Mouse (Mus musculus) lung, postnatal 36 days (tissue): ENCODE measurements at regions not wholly inside any gene's neighbourhood (a gene's known extent, or its start where the extent isn't known, plus 50 kb on each side); places are given as distances from the start of the nearest gene placed in this dataset.

ENCODE experiments used
- DNase-seq: peaks from one replicate; pipeline ENCODE4 v3.0.0; 2022; ENCODE audit warnings: mixed read lengths

DNA sequence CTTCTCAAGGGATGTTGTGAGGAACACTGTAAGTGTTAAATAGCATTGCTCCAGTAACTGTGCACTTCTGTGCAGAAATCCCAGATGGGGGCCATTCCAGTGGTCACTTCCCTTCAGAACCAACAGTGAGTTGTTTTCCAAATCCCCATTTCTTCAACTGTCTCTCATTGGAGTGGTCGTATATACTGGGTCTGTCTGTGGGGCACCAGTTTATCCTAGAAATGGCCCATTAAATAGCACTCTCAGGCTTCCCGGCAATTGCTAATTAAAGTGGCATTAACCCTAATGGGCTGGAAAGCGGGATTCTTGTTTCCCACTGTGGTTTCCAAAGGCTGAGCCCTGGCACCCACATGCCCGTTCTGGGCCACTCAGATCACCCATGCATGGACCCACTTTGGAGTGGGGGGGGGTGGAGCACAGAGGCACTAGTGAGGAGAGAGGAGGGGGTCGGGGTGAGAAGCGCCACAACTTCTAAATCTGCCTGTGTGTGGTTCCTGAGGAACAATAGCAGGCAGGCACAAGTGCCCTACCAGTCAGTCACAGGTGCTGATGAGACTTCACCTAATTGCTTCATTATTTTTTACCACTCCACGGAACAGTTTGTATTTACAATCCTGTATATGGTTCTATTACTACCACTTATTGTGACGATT lies 78.1 kb downstream of the Fam204a start:
- no peak for DNase-seq

DNA sequence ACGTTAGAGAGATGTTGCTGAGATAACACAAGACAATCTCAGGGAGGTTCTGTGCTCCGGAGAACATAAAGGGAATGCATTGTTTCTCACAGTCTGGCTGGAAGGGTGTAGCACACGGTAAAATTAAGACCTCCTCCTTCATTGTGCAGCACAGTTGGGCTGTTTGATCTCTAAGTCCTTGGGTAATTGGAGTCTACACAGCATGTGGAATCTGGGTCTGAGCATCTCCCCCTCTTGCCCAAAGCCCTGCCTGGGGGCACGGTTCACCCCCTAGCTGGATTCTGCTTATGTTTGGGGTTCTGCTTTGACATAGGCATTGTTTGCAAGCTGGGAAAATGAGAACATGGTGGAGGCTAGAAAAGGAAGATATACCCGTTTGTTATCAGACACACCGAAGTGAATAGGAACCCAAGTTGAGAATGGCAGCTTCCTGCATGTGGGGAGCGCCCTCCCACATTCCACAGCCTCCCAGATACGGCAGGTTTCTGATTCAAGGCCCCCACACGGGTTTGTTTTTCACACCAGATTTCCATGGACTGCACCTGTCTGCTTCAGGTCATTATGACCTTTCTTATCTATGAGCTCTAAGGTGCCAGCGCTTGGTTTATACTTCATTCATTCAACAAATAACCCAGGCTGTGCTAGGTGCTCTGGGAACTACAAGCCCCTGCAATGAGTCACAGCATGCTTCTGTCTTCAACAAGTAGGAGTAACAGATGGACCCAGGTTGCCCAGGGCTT lies 79.9 kb downstream of the Fam204a start:
- no peak for DNase-seq

DNA sequence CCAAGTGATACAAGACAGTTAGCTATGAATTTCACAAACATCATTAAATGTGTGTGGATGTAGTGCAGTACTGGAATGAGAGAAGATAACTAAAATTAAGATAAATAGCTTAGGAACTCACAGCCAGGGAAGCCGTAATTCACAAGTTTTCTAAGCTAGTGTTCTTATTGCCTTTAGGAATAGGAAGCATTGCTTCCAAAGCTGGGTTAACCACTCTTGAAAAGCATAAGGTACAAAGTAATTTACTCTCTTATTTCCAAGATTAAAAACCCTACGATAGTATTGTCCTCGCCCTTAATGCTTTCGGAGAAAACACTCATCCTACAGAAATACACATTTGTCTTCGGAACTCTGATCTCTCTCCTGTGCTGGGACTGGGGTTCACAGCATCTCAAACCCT lies 81.3 kb downstream of the Fam204a start:
- no peak for DNase-seq

DNA sequence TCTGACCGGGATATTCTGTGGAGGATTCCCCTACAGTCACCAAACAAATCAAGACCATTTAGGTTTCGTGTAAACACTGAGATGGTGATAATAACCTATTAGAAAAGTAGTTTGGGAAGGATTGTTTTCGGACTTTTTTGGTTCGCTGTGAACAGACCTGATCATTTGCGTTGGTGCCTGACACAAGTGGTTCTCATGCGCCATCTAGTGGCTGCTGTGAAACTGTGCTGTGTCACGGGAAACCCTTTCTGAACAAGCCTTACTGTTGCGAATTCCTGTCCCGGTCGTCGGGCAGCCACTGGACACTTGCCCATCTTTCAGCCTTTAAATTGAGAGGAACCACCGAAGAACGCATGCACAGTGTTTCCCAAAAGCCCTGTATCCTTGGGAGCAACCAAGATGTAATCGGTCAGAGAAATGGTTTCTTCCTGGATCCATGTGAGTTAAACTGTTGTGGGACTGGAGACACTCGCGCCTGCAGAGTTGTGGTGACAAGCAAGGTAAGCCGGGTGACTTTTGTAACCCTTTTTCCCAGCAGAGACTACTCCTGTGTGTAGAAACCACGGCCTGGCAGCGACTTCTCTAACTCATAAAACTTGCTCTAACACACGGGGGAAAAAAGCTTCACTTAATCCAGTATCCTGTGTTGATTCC lies 82.0 kb downstream of the Fam204a start:
- DNase-seq: peak; percentile 88

DNA sequence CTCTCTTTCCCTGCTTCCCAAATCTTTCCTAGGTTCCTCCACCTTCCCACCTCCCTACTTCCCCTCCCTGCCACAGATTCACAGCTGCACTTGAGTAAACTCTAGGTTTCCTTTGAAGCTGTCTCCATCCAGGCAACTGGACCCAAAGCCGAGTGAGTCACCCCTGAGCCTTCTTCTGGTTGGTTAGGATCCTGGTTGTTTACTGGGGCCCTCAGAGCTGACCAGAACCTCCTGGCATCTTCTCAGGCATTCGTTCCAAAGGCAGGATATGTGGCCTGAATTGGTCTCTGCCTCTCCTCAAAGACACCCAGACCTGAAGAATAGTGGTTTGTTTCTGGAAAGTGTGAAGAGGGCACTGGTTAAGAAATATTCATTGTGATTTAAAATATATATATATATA lies 87.6 kb downstream of the Fam204a start:
- peak; percentile 50 for DNase-seq

DNA sequence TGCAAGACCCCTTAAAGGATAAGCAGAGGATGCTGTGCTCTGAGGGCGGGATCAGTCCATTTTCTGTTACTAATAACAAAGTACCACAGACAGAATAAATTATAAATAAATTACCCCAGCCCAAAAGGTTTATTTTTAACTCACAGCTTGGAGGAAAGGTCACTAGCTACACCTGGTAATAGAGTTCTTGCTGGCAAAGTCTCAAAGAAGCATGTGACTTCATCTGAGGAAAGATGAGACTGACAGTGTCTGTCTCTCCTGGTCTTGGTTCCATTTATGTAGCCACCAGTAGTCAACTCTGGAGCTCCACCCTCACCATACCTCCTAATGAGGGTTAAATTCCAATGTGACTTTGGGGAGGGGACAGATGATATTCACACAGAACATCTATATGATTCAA lies 90.0 kb downstream of the Fam204a start:
- DNase-seq: no peak

DNA sequence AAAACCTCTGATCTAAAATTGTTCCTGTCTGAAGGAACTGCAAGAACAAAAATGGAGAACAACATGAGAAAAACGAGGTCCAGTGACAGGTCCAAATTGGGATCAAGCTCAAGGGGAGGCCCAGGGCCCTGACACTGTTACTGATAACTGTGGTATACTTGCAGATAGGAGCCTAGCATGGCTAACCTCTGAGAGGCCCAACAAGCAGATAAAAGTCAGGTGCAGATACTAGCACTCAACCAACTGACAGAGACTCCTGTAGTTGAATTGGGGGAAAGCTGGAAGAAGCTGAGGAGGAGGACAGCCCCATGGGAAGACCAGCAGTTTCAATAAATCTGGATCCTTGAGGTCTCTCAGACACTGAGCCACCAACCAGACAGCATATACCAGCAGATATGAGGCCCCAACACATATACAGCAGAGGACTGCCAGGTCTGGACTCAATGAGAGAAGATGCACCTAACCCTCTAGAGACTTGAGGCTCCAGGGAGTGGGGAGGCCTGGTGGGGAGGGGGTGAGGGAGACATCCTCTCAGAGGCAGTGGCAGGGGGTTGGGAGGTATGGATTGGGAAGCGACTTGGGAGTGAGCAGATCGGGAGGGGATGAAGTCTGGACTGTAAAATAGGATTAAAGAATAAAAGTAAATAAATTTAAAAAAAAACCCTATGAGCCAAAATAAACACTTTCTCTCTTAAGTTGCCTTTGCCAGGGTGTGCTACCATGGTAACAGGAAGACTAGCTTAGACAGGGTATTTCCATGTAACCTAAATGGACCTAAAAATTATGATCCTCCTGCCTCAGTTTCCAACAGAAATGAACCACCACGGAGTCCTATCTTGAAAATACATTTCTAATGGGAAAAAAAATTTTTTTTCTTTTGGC lies 91.8 kb downstream of the Fam204a start:
- no peak for DNase-seq

DNA sequence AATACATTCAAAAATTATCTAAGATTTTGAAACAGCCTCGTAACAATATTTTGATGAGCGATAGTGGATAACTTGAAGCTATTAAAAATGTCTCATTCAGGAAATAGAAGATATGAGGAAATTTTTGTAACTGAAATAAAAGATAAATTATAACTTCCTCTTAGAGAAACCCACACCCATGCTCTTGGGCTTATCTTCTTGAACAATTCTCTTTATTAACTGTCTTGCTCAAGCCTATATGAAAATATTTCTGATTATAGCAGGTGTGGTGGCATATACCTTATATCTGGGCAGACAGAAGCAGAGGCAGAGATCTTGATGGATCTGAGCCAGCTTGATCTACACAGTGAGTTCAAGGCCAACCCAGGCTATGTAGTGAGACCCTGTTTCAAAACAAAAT lies 96.9 kb downstream of the Fam204a start:
- DNase-seq: no peak

DNA sequence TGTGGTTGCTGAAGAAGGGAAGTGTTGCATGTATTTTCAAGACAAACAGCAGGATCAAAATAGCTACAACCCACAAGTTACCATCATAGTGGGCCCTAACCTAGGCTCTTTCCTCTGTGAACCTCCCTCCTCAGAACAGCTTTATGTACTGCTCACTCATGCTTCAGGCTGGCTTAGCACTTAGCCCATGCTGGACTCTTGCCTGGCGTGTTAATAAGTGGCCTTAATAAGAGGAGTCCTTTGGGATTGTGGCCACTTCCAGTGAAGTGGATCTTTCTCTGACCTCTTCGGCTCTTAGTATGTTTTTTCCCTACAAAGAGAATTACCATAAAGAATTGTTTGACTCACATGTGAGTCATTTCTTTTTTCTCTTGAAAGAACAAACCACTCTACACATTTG lies 101.9 kb downstream of the Fam204a start:
- DNase-seq: peak; percentile 12

DNA sequence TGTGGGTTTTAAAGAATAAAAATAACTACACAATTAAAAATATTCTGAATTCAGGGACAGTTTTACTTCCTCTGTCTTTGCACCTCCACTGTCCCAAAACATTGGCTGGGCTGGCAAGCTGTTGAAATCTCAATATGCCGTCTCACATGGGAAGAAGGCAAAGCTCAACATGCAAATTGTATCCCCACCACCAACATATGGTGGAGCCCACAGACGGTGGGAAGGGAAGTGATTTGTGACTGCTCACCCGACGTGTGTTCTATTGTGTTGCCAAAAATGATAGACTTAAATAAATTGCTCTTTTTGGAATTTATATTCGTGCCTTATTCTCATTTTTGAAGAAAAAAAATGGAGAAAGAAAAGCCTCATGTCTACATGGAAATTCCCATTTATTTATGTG lies 105.6 kb downstream of the Fam204a start:
- no peak for DNase-seq

DNA sequence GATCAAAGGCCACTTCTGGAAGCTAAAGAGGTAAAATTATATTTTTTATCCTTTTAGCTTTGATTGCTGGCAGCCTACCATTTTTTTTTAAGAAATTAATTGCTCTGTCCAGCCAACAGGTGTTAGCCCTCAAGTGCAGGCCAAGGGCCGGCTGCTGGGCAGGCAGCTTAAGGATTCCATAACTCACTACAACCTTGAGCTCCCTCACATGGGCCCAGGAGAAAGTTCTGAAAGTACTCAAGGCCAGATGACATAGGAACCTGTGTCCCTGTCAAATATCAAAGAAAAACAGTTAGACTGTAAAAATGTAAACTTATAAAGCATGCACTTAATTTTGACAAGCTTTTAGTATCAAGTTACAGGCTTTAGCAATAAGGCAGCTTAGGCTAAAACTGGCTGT lies 107.5 kb downstream of the Fam204a start:
- DNase-seq: no peak

DNA sequence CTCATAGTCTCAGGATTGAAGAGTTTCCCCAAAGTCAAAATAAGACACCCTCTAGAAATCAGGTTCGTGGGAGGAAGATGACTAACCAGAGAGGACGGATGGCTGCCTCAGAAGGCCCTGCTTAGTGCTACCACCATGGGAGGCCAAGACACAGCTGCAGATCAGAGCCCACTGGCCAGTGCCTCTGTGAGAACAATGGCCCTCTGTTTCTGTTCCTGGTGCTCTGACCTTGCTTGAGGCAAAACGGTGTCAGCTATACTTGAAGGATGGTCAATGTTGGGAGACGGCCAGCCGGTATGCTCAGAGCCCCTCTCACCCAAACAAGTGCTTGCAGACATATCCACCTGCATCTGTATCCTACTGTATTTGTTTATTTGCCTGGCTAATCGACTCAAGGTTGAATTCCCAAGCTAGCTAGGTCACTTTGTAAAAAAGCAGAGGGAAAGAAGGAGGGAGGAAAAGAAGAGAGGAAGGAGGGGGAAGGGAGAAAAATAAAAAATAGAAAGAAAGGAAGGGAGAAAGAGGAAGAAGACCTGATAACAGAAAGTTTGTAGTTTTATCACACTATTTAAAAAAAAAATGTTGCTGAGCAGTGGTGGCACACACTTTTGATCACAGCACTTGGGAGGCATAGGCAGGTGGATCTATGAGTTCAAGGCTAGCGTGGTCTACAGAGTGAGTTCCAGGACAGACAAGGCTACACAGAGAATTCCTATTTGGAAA lies 112.7 kb downstream of the Fam204a start:
- DNase-seq: no peak

DNA sequence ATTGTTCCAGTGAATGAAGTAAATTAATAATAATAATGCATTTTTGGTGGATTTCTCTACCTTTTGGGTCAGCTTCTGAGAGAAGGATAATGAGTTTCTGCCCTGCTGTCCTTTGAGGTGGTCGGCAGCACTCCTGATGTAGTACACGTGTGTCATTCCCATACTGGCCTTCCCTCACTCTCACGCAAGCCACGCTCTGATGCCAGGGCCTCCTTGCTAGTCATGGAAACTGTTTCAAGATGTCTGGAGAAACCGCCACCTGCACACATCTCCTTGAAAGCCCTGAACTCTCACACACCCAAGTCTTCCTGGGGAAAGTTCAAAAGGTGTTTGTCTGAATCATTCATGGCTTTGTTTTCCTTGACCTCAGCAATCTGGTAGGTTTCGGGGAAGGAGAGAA lies 116.2 kb downstream of the Fam204a start:
- DNase-seq: no peak

DNA sequence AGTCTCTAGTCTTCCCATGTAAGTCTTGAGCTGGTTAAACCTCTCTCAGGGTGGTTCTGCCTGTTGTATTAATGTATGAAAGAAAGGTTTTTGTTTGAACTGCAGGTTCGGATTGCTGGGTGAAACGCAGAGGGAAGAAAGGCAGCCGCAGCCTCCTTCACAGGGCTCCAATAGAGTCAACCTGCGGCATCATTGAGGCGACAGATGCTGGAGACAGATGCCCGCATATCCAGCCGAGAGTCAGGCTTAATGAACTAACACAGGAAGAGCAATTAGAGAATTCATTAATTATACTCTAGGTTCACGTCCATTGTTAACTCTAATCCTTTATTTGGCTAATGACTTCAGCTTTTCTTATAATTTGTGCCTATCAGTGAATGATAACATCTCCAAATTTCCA lies 117.0 kb downstream of the Fam204a start:
- DNase-seq: no peak

DNA sequence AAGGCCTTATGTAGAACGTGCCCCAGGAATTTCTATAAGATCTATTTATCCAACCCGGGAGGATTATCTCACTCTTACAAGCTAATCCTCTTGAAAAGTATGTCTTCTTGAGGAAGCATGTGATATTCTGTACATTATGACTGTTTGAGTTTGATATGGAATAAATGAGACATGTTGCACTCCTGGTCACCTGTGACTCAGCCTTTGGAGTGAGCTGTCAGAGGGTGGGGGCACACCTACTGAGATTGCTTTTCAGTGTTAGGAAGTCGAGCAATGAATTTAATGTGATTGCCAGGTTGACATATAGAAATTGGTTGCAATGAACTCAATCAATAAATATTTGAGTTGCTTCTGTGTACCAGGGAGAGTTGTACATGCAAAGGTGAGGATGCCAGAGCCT lies 128.6 kb downstream of the Fam204a start:
- DNase-seq: no peak

DNA sequence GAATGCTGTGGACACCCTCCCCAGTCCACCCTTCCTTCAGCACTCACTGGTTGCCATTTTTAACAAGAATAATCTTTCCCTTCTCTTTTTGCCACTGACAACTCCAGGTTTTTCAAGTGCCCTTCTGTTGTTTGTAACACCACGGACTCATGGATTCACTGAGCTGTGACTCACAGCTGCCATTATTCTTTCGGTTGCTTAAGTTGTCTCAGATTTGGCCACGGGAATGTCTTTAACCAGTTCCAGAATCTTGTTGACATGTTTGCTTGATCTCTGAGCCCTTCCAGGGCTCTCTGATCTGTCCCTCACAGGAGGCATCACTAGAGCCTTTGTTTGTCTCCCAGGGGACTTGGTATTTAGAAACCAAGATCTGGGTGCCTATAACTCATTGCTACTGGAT lies 131.5 kb upstream of the Rab11fip2 start:
- DNase-seq: no peak

DNA sequence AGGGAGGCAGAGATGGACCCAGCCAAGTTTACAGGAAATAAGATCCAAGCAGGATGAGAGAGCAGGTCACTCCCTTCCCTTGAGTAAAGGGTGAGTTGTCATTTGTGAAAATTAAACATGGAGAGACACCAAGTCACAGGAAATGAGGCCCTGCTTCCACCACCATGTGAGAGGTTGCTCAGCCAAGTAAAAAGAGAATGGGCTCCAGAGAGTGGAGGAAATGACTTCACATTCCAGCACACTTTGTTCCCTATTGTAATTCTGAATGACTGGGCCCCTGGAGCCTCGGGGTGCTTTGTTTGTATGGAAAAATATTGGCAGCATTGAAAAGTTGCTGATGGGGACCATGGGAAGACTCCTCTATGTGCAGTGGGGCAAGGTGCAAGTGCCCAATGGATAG lies 129.9 kb upstream of the Rab11fip2 start:
- DNase-seq: peak; percentile 81

DNA sequence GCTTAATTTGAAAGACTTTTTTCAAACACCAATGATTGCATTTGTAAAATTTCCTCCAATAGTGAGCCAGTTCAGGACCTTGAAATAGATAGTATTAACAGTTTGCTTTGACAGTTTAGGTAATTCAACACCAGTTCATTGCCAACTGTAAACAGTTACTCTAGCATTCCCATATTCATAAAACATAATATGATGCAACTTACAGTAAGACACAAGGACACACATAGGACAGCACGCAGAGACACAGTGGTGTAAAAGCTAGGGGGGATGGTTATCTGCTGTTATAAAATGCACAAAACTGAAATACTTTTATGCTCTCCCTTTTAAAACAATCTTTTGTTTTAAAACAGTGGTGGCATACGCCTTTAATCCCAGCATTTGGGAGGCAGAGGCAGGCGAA lies 122.7 kb upstream of the Rab11fip2 start:
- no peak for DNase-seq

DNA sequence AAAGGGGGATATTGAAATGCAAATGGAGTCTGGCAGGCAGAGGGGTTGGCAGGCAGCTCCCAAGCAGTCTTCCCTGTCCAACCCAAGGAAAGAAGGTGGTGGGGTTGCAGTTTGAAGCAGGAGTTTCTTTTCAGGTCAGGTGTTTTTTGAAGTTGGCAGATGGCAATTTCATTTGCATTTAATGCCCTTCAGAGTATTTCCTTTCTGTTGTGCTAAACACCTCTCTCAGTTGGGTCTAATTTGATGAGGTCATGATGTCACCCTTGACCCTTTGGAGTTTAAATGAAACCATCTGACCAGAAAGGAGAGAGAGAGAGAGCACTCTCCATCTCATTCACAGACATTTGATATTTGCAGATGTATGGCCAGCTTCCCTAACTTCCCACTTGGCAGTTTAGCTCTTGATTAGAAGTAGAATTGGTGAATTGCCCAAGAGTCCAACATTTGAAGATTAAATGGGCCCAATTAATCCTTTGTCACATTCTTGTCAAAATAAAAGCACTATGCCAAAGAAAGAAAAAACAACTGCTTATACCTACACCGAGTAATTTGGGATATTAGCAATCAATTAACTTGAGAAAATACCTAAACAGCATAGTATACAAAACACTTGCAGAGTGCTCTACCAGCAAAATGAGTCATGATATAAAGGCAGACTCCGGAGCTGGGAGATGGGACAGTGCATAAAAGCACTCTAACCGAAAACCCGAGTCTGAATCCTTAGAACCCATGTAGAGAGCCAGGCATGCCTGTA lies 111.8 kb upstream of the Rab11fip2 start:
- no peak for DNase-seq

DNA sequence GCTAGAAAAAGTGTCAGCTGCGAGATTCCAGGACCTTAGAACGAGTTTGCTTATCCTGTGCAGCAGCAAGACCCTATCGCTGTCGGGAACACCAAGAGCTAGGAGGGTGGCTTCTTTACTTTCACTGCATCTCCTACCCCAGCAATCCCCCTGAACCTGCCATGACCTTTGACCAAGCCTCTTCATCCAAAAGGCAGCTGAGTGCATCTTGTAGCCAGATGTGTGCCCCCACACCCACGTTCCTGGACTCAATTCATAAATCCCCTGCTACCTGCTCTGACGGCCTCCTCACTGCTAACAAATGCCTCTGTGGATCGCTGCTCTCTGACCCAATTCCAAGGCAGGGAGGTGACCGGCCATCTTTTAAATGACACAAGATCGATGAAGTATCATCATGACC lies 107.7 kb upstream of the Rab11fip2 start:
- DNase-seq: no peak

DNA sequence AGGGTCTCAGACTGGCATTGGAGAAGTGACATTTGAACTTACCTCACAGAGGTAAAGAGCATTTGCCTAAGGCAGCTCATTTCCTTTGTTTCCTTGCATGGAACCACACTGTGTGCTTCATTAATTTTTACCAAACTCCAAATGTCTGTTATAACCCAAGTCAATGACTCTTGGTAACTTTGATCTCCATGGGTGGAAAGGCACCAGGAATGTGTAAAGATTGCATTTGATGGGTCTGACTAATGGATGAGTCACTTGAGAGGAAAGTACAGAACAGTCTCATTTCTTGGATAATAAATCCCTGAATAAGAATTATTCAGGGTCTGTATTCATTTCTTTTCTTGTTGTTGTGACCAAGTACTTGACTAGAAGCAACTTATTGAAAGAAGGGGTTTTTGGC lies 97.3 kb upstream of the Rab11fip2 start:
- DNase-seq: no peak

DNA sequence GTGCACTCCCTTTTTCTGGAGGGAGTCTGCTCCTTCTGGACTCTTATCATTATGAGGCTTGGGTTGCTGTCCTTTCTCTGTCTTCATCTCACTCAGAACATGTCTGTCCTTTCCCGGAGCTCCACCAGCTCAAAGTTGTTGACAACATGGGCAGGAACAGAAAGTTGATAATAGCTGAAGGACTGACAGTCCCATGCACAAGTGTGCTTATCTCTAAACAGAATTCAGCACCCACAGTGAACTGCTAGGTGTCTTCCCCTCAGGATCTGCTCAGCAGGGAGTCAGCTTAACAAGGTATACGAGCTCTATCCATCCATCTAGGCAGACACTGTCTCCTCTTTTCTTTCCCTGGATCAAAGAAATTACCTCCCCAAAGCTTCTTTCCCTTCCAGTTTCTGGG lies 89.2 kb upstream of the Rab11fip2 start:
- no peak for DNase-seq
